Mouse (Mus musculus) retina, adult 2 months (tissue): Measurements from ENCODE around the gene Tex14.
"Not testable (repeated sequence)": the region's sequence is repeated elsewhere in the genome, so short reads cannot be mapped to it uniquely, and the experiment has no call there.

ENCODE experiments used
- DNase-seq: peaks from one replicate; pipeline ENCODE4 v3.0.0-alpha.2; 2012; ENCODE audit warnings: low read depth, low spot score

Gene Tex14

GRCm38 (mm10) chr11:87472058-87472457 lies 67.2 kb downstream of the Tex14 start:
- not testable (repeated sequence) for DNase-seq

GRCm38 (mm10) chr11:87479172-87479571 lies 74.3 kb downstream of the Tex14 start:
- not testable (repeated sequence) for DNase-seq

GRCm38 (mm10) chr11:87483796-87484326 lies 79.0 kb downstream of the Tex14 start:
- no peak for DNase-seq

GRCm38 (mm10) chr11:87488948-87489347 lies 84.1 kb downstream of the Tex14 start:
- no peak for DNase-seq

GRCm38 (mm10) chr11:87504690-87505214 lies 99.9 kb downstream of the Tex14 start:
- DNase-seq: peak; percentile 22

GRCm38 (mm10) chr11:87506502-87506901 lies 101.6 kb downstream of the Tex14 start:
- DNase-seq: no peak

GRCm38 (mm10) chr11:87507043-87507442 lies 102.2 kb downstream of the Tex14 start:
- DNase-seq: no peak

GRCm38 (mm10) chr11:87519260-87519659 lies 114.4 kb downstream of the Tex14 start:
- peak; percentile 18 for DNase-seq

- DNase-seq: no peak
Observed at GRCm38 (mm10) chr11:87523466-87523865, 118.6 kb downstream of the Tex14 start.

- DNase-seq: no peak
Observed at GRCm38 (mm10) chr11:87523967-87524366, 119.1 kb downstream of the Tex14 start.

GRCm38 (mm10) chr11:87524780-87525179 lies 119.9 kb downstream of the Tex14 start:
- DNase-seq: no peak

- DNase-seq: no peak
Observed at GRCm38 (mm10) chr11:87527364-87527763, 122.5 kb downstream of the Tex14 start.

- DNase-seq: no peak
Observed at GRCm38 (mm10) chr11:87527990-87528389, 123.1 kb downstream of the Tex14 start.

GRCm38 (mm10) chr11:87531695-87532094 lies 126.8 kb downstream of the Tex14 start:
- no peak for DNase-seq

GRCm38 (mm10) chr11:87542285-87542684 lies 137.4 kb downstream of the Tex14 start:
- no peak for DNase-seq

- no peak for DNase-seq
Observed at GRCm38 (mm10) chr11:87542906-87543305, 138.0 kb downstream of the Tex14 start.

GRCm38 (mm10) chr11:87553342-87553741 lies 148.5 kb downstream of the Tex14 start:
- DNase-seq: no peak

- DNase-seq: no peak
Observed at GRCm38 (mm10) chr11:87554386-87554785, 149.5 kb downstream of the Tex14 start.

- no peak for DNase-seq
Observed at GRCm38 (mm10) chr11:87555106-87555703, 150.3 kb downstream of the Tex14 start.

GRCm38 (mm10) chr11:87561208-87561607 lies 156.3 kb downstream of the Tex14 start:
- DNase-seq: no peak

GRCm38 (mm10) chr11:87566501-87566900 lies 161.6 kb downstream of the Tex14 start, which contains the start of gene Gm11492:
TSS of gene Gm11492 (plus strand) at chr11:87566653.
- no peak for DNase-seq

- no peak for DNase-seq
Observed at GRCm38 (mm10) chr11:87568255-87568953, 163.5 kb downstream of the Tex14 start, which contains the start of gene Sept4. TSS of gene Sept4 (plus strand) at chr11:87568903.

GRCm38 (mm10) chr11:87570743-87571142 lies 165.9 kb downstream of the Tex14 start:
- no peak for DNase-seq
